ENCODE assay signal across 24 mouse cellular contexts in the genomic region with DNA sequence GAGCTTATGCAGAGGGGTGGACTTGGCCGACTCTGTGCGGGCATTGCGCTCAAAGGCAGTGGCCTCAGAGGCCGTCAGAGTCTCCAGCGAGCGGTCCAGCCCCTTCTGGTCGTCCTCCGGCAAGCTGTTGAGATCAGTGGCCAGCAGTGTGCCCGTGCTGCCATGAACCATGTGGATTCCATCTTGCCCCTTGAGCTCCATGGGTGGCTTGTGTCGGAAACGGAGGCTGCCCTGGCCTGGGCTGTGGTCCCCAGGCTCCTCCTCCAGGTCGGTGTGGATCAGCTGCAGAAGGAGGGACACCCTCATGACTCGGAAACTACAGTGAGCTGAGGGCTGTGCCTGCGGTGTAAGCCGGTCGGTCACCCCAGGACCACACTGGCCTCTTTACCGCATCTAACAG.
"Had no signal": no experiment of that assay in that cellular context is flagged by ENCODE, and none has a peak within 500 bp of the region (broad histone marks: within the 10 kb centered on the region; RNA-seq: fewer than 3 reads in every experiment).

No protein-coding gene starts in this region.

- H3K4me1 ChIP-seq: heart, embryonic 13.5 days; heart, embryonic 15.5 days; limb, embryonic 13.5 days; limb, embryonic 15.5 days; liver, embryonic 12.5 days had no signal

- H3K27me3 ChIP-seq: heart, embryonic 13.5 days; heart, embryonic 15.5 days; hindbrain, embryonic 13.5 days; kidney, embryonic 15.5 days; limb, embryonic 13.5 days; limb, embryonic 15.5 days; liver, embryonic 12.5 days had no signal

- H3K4me2 ChIP-seq: heart, embryonic 11.5 days; heart, embryonic 13.5 days; heart, embryonic 15.5 days; hindbrain, embryonic 13.5 days; kidney, embryonic 15.5 days; limb, embryonic 13.5 days; limb, embryonic 15.5 days; liver, embryonic 12.5 days had no signal

- ATAC-seq: hindbrain, embryonic 16.5 days; intestine, embryonic 16.5 days; liver, embryonic 12.5 days had no signal

- DNase-seq: gastrocnemius, postnatal 14 days; gastrocnemius, postnatal 36 days; heart, adult 11 months; heart, adult 2 months; heart, postnatal 14 days; heart, postnatal 36 days; kidney, adult 11 months; kidney, adult 2 months; kidney, adult 9 months; kidney, postnatal 14 days; kidney, postnatal 36 days; left cerebral cortex, postnatal 4 days had no signal

- H3K9ac ChIP-seq: heart, embryonic 13.5 days; heart, embryonic 15.5 days; hindbrain, embryonic 13.5 days; kidney, embryonic 15.5 days; limb, embryonic 13.5 days; limb, embryonic 15.5 days; liver, embryonic 12.5 days had no signal

- H3K27ac ChIP-seq: heart, adult 2 months; heart, embryonic 13.5 days; heart, embryonic 15.5 days; hindbrain, embryonic 13.5 days; kidney, embryonic 15.5 days; kidney, postnatal 0 days; layer of hippocampus, adult 2 months; limb, embryonic 13.5 days; limb, embryonic 15.5 days; liver, embryonic 12.5 days had no signal

- H3K9me3 ChIP-seq: heart, embryonic 13.5 days; heart, embryonic 15.5 days; hindbrain, embryonic 13.5 days; kidney, embryonic 15.5 days; limb, embryonic 13.5 days; limb, embryonic 15.5 days; liver, embryonic 12.5 days had no signal

- H3K4me3 ChIP-seq: heart, adult 2 months; heart, embryonic 13.5 days; heart, embryonic 15.5 days; hindbrain, embryonic 13.5 days; kidney, embryonic 15.5 days; layer of hippocampus, adult 2 months; limb, embryonic 13.5 days; limb, embryonic 15.5 days; liver, embryonic 12.5 days had no signal
